Mouse (Mus musculus) limb, embryonic 12.5 days (tissue): ENCODE results near the gene 1700012B09Rik. TPM values are rescaled to one million over a fixed set of nuclear protein-coding genes. Genes with fewer than 3 reads are reported as not detected.

Experiments
- polyA plus RNA-seq: library from polyadenylated mRNA; unstranded; fragments of >200 nt; fragmentation: Nextera tagmentation; extraction: Ambion mirVana; gene quantifications from 2 replicates; pipeline ENCODE4 v1.2.1, GENCODE M21; 2016

Gene 1700012B09Rik
- polyA plus RNA-seq, 1 experiment from 2014 or later: not detected

Other genes starting within 250 kb of the 1700012B09Rik start
- 33.3 and 34.8 TPM in 2 replicates for gene Amotl1, start 126.0 kb downstream of the 1700012B09Rik start, polyA plus RNA-seq
- gene Piwil4, start 30.3 kb downstream of the 1700012B09Rik start, polyA plus RNA-seq: 0.18 TPM in 1 of 2 replicates, not detected in the other
- 5.4 and 6.4 TPM in 2 replicates for gene Fut4, start 18.6 kb downstream of the 1700012B09Rik start, polyA plus RNA-seq
- gene Mre11a, start 13.6 kb upstream of the 1700012B09Rik start, polyA plus RNA-seq: 34.3 and 35.9 TPM in 2 replicates
- gene Ankrd49, start 13.8 kb upstream of the 1700012B09Rik start, polyA plus RNA-seq: 43.9 and 46.0 TPM in 2 replicates
- gene Gpr83, start 89.2 kb upstream of the 1700012B09Rik start, polyA plus RNA-seq: 0.60 and 0.63 TPM in 2 replicates
- not detected in 2 replicates for gene Izumo1r, start 132.9 kb upstream of the 1700012B09Rik start, polyA plus RNA-seq